Mouse (Mus musculus): Measurements from ENCODE around the gene Zfp654. TPM values are rescaled to one million over a fixed set of nuclear protein-coding genes. Genes with fewer than 3 reads are reported as not detected.

Gene Zfp654
- polyA plus RNA-seq, 2 experiments, result 8.0 to 8.1 TPM

DNA sequence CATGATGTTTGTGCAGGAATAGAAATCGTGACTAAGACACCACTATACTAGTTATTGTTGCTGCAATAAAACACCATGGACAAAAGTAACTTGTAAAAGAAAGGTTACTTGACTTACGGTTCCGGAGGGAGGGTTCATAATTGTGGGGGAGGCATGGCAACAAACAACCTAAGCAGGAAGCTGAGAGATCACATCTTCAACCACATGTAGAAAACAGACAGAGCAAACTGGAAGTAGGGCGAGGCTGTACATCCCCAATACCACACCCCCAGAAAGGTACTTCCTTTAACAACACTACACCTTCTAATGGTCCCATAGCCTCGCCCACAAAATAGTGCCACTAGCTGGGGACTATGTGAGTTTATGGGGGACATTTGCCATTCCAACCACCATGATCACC lies 51.1 kb downstream of the Zfp654 start:
- no peak overlapping the region for H3K9ac ChIP-seq (ENCODE audit: low read depth, low read length, severe bottlenecking)
- H3K27ac ChIP-seq (replicated peaks; ENCODE audit: low read depth, low read length), result no peak overlapping the region
- no peaks in the 10 kb centered on the region for H3K9me3 ChIP-seq (ENCODE audit: control insufficient read depth, low read length)
- peaks cover 6% of the 10 kb centered on the region; the same call in 1 of the 2 replicates for H3K36me3 ChIP-seq (ENCODE audit: control insufficient read depth, insufficient read depth, low read length)
- H3K4me1 ChIP-seq (ENCODE audit: control insufficient read depth, insufficient read depth, low read length), result no peaks in the 10 kb centered on the region
- H3K4me2 ChIP-seq (replicated peaks; ENCODE audit: low read depth, low read length, severe bottlenecking), result no peak overlapping the region
- no peak overlapping the region for H3K4me3 ChIP-seq (replicated peaks; ENCODE audit: low read length)
- ATAC-seq (ENCODE audit: low FRiP score, low read depth) (no peak), DNase-seq (ENCODE audit: low spot score) (no peak)
- no peaks in the 10 kb centered on the region for H3K27me3 ChIP-seq (ENCODE audit: control insufficient read depth, insufficient read depth, low read length)
- TF ChIP-seq POLR2A (IDR thresholded peaks at IDR 0.05; ENCODE audit: borderline replicate concordance, extremely low read depth, insufficient read depth, insufficient read length), result no peak
- WGBS, result 78% methylated on average over 5 of the region's 5 CpGs

- Histone ChIP-seq H3K4me3 (replicated peaks; ENCODE audit: low read length) (no peak overlapping the region), H3K27me3 (ENCODE audit: control insufficient read depth, insufficient read depth, low read length) (no peaks in the 10 kb centered on the region), H3K9ac (ENCODE audit: low read depth, low read length, severe bottlenecking) (no peak overlapping the region), H3K27ac (replicated peaks; ENCODE audit: low read depth, low read length) (no peak overlapping the region), H3K9me3 (ENCODE audit: control insufficient read depth, low read length) (no peaks in the 10 kb centered on the region), H3K4me1 (ENCODE audit: control insufficient read depth, insufficient read depth, low read length) (no peaks in the 10 kb centered on the region), H3K36me3 (ENCODE audit: control insufficient read depth, insufficient read depth, low read length) (peaks cover 2% of the 10 kb centered on the region; the same call in 1 of the 2 replicates), H3K4me2 (replicated peaks; ENCODE audit: low read depth, low read length, severe bottlenecking) (no peak overlapping the region)
- 85% methylated on average over 2 of the region's 2 CpGs for whole genome bisulfite sequencing
- DNase-seq (ENCODE audit: low spot score) (no peak), ATAC-seq (ENCODE audit: low FRiP score, low read depth) (no peak)
- TF ChIP-seq POLR2A (IDR thresholded peaks at IDR 0.05; ENCODE audit: borderline replicate concordance, extremely low read depth, insufficient read depth, insufficient read length), result no peak
Measured at GRCm38 (mm10) chr16:64794802-64795201, 56.6 kb downstream of the Zfp654 start.

DNA sequence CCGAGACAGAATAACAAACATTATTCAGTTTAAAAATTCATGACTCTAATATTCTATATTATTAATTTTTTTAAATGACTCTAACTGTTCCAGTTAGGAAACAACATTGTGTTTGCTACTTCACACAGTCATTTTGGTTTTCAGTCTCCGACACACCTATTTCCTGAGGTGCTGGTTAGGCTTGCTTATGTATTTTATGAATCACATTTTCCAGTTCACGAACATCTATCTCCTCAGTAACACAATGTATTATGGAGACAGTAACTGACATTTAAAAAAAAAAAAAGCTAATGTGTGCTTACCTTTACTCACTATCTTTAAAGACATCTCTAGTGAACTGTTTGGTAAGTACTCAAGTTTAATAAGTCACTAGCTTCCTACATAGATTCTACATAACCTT lies 61.7 kb downstream of the Zfp654 start:
- no peak for DNase-seq (ENCODE audit: low spot score)
- H3K4me2 ChIP-seq (replicated peaks; ENCODE audit: low read depth, low read length, severe bottlenecking), result no peak overlapping the region
- 98% methylated on average over 3 of the region's 3 CpGs for WGBS

DNA sequence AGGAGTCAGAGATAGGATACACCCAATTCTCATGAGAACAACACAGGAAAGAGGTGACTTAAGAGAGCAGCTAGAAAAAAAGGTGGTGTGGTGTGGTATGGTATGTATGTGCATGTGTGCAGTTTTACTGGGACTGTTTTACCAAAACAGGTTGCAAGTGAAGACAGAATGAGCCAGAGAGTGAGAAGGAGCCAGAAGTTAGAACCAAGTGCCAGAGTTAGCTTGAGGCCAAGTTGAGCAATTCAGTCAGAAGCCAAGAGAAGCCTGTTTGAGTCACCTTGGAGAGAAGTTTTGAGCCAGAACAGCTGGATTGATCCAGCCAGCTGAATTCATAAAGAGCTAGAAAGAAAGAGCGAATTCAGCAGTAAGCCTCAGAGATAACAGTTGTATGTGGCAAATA lies 75.9 kb downstream of the Zfp654 start:
- no peaks in the 10 kb centered on the region for H3K9me3 ChIP-seq (ENCODE audit: control insufficient read depth, low read length)
- H3K27me3 ChIP-seq (ENCODE audit: control insufficient read depth, insufficient read depth, low read length), result no peaks in the 10 kb centered on the region
- 0 out of 2 replicates have a peak, but pooled peaks cover under 1% of the 10 kb centered on the region for H3K36me3 ChIP-seq (ENCODE audit: control insufficient read depth, insufficient read depth, low read length)
- H3K4me2 ChIP-seq (replicated peaks; ENCODE audit: low read depth, low read length, severe bottlenecking), result no peak overlapping the region
- no peak for TF ChIP-seq POLR2A (IDR thresholded peaks at IDR 0.05; ENCODE audit: borderline replicate concordance, extremely low read depth, insufficient read depth, insufficient read length)
- 78% methylated on average over 1 of the region's 1 CpGs for WGBS
- H3K27ac ChIP-seq (replicated peaks; ENCODE audit: low read depth, low read length), result no peak overlapping the region
- DNase-seq (ENCODE audit: low spot score) (no peak), ATAC-seq (ENCODE audit: low FRiP score, low read depth) (no peak)
- H3K9ac ChIP-seq (ENCODE audit: low read depth, low read length, severe bottlenecking), result no peak overlapping the region
- no peaks in the 10 kb centered on the region for H3K4me1 ChIP-seq (ENCODE audit: control insufficient read depth, insufficient read depth, low read length)
- H3K4me3 ChIP-seq (replicated peaks; ENCODE audit: low read length), result no peak overlapping the region

More for the DNA sequence above, 61.7 kb downstream of the Zfp654 start:
- Histone ChIP-seq H3K36me3 (ENCODE audit: control insufficient read depth, insufficient read depth, low read length) (peaks cover 31% of the 10 kb centered on the region), H3K27ac (replicated peaks; ENCODE audit: low read depth, low read length) (no peak overlapping the region), H3K9ac (ENCODE audit: low read depth, low read length, severe bottlenecking) (no peak overlapping the region), H3K27me3 (ENCODE audit: control insufficient read depth, insufficient read depth, low read length) (no peaks in the 10 kb centered on the region), H3K9me3 (ENCODE audit: control insufficient read depth, low read length) (no peaks in the 10 kb centered on the region), H3K4me1 (ENCODE audit: control insufficient read depth, insufficient read depth, low read length) (no peaks in the 10 kb centered on the region), H3K4me3 (replicated peaks; ENCODE audit: low read length) (no peak overlapping the region)
- TF ChIP-seq POLR2A (IDR thresholded peaks at IDR 0.05; ENCODE audit: borderline replicate concordance, extremely low read depth, insufficient read depth, insufficient read length), result no peak
- no peak for ATAC-seq (ENCODE audit: low FRiP score, low read depth)

DNA sequence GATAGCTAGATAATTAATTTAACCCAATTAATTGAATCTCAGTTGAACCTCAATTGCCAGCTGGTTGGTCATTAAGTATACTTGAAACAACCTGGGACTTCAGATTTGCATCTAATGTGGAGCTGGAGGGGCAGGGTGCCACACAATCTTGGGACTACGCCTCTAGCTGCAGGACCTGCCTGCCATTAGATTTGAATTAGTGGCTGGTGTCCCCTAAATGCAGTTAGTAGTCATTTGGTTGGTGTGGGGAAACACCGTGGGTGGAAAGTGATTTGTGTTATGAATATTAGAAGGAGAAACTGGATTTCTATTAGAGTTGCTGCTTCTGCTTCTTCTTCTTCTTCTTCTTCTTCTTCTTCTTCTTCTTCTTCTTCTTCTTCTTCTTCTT lies 80.0 kb downstream of the Zfp654 start:
- peak overlapping the region; percentile 56 for H3K4me2 ChIP-seq (replicated peaks; ENCODE audit: low read depth, low read length, severe bottlenecking)
- H3K36me3 ChIP-seq (ENCODE audit: control insufficient read depth, insufficient read depth, low read length), result peaks cover 10% of the 10 kb centered on the region
- no peak for ATAC-seq (ENCODE audit: low FRiP score, low read depth)
- no peak for DNase-seq (ENCODE audit: low spot score)
- H3K27me3 ChIP-seq (ENCODE audit: control insufficient read depth, insufficient read depth, low read length), result no peaks in the 10 kb centered on the region
- H3K27ac ChIP-seq (replicated peaks; ENCODE audit: low read depth, low read length), result no peak overlapping the region
- H3K9me3 ChIP-seq (ENCODE audit: control insufficient read depth, low read length), result no peaks in the 10 kb centered on the region
- peak overlapping the region; percentile 88 for H3K4me3 ChIP-seq (replicated peaks; ENCODE audit: low read length)
- H3K4me1 ChIP-seq (ENCODE audit: control insufficient read depth, insufficient read depth, low read length), result 0 out of 2 replicates have a peak, but pooled peaks cover 6% of the 10 kb centered on the region
- TF ChIP-seq POLR2A (IDR thresholded peaks at IDR 0.05; ENCODE audit: borderline replicate concordance, extremely low read depth, insufficient read depth, insufficient read length), result no peak
- 88% methylated on average over 2 of the region's 2 CpGs for WGBS
- H3K9ac ChIP-seq (ENCODE audit: low read depth, low read length, severe bottlenecking), result peak overlapping the region; percentile 93; the same call in 1 of the 2 replicates
